Mouse (Mus musculus): ENCODE measurements at regions not wholly inside any gene's neighbourhood (a gene's known extent, or its start where the extent isn't known, plus 50 kb on each side); places are given as distances from the start of the nearest gene placed in this dataset.

GRCm38 (mm10) chr10:91326144-91326655 is 145.1 kb upstream of the Tmpo start:
- no peaks in the 10 kb centered on the region for H3K27me3 ChIP-seq (ENCODE audit: control insufficient read depth, insufficient read depth, low read length)
- ATAC-seq (ENCODE audit: low FRiP score, low read depth) (no peak), DNase-seq (ENCODE audit: low spot score) (no peak)
- no peak for TF ChIP-seq POLR2A (IDR thresholded peaks at IDR 0.05; ENCODE audit: borderline replicate concordance, extremely low read depth, insufficient read depth, insufficient read length)
- H3K4me1 ChIP-seq (ENCODE audit: control insufficient read depth, insufficient read depth, low read length) = no peaks in the 10 kb centered on the region
- WGBS = 74% methylated on average over 8 of the region's 8 CpGs
- H3K27ac ChIP-seq (replicated peaks; ENCODE audit: low read depth, low read length) = no peak overlapping the region
- no peaks in the 10 kb centered on the region for H3K9me3 ChIP-seq (ENCODE audit: control insufficient read depth, low read length)
- no peak overlapping the region for H3K4me3 ChIP-seq (replicated peaks; ENCODE audit: low read length)
- no peak overlapping the region for H3K4me2 ChIP-seq (replicated peaks; ENCODE audit: low read depth, low read length, severe bottlenecking)
- H3K36me3 ChIP-seq (ENCODE audit: control insufficient read depth, insufficient read depth, low read length) = no peaks in the 10 kb centered on the region
- H3K9ac ChIP-seq (ENCODE audit: low read depth, low read length, severe bottlenecking) = no peak overlapping the region

GRCm38 (mm10) chr10:91321226-91321625 is 140.1 kb upstream of the Tmpo start:
- 80% methylated on average over 4 of the region's 4 CpGs for WGBS
- no peak for TF ChIP-seq POLR2A (IDR thresholded peaks at IDR 0.05; ENCODE audit: borderline replicate concordance, extremely low read depth, insufficient read depth, insufficient read length)
- H3K4me1 ChIP-seq (ENCODE audit: control insufficient read depth, insufficient read depth, low read length) = no peaks in the 10 kb centered on the region
- no peak for DNase-seq (ENCODE audit: low spot score)
- no peaks in the 10 kb centered on the region for H3K27me3 ChIP-seq (ENCODE audit: control insufficient read depth, insufficient read depth, low read length)
- H3K4me3 ChIP-seq (replicated peaks; ENCODE audit: low read length) = no peak overlapping the region
- no peaks in the 10 kb centered on the region for H3K9me3 ChIP-seq (ENCODE audit: control insufficient read depth, low read length)
- H3K27ac ChIP-seq (replicated peaks; ENCODE audit: low read depth, low read length) = no peak overlapping the region
- ATAC-seq (ENCODE audit: low FRiP score, low read depth) = no peak
- H3K4me2 ChIP-seq (replicated peaks; ENCODE audit: low read depth, low read length, severe bottlenecking) = no peak overlapping the region
- no peak overlapping the region for H3K9ac ChIP-seq (ENCODE audit: low read depth, low read length, severe bottlenecking)
- no peaks in the 10 kb centered on the region for H3K36me3 ChIP-seq (ENCODE audit: control insufficient read depth, insufficient read depth, low read length)

- Histone ChIP-seq H3K36me3 (ENCODE audit: control insufficient read depth, insufficient read depth, low read length) (no peaks in the 10 kb centered on the region), H3K9ac (ENCODE audit: low read depth, low read length, severe bottlenecking) (no peak overlapping the region), H3K27me3 (ENCODE audit: control insufficient read depth, insufficient read depth, low read length) (no peaks in the 10 kb centered on the region), H3K4me1 (ENCODE audit: control insufficient read depth, insufficient read depth, low read length) (no peaks in the 10 kb centered on the region), H3K4me2 (replicated peaks; ENCODE audit: low read depth, low read length, severe bottlenecking) (no peak overlapping the region), H3K27ac (replicated peaks; ENCODE audit: low read depth, low read length) (no peak overlapping the region), H3K9me3 (ENCODE audit: control insufficient read depth, low read length) (no peaks in the 10 kb centered on the region), H3K4me3 (replicated peaks; ENCODE audit: low read length) (no peak overlapping the region)
- WGBS = 80% methylated on average over 10 of the region's 10 CpGs
- ATAC-seq (ENCODE audit: low FRiP score, low read depth) (no peak), DNase-seq (ENCODE audit: low spot score) (no peak)
- no peak for TF ChIP-seq POLR2A (IDR thresholded peaks at IDR 0.05; ENCODE audit: borderline replicate concordance, extremely low read depth, insufficient read depth, insufficient read length)
Observed at GRCm38 (mm10) chr10:91319442-91320112, 138.5 kb upstream of the Tmpo start.

- DNase-seq (ENCODE audit: low spot score) (no peak), ATAC-seq (ENCODE audit: low FRiP score, low read depth) (no peak)
- Histone ChIP-seq H3K27me3 (ENCODE audit: control insufficient read depth, insufficient read depth, low read length) (no peaks in the 10 kb centered on the region), H3K4me3 (replicated peaks; ENCODE audit: low read length) (no peak overlapping the region), H3K36me3 (ENCODE audit: control insufficient read depth, insufficient read depth, low read length) (no peaks in the 10 kb centered on the region), H3K4me1 (ENCODE audit: control insufficient read depth, insufficient read depth, low read length) (no peaks in the 10 kb centered on the region), H3K4me2 (replicated peaks; ENCODE audit: low read depth, low read length, severe bottlenecking) (no peak overlapping the region), H3K27ac (replicated peaks; ENCODE audit: low read depth, low read length) (no peak overlapping the region), H3K9me3 (ENCODE audit: control insufficient read depth, low read length) (no peaks in the 10 kb centered on the region), H3K9ac (ENCODE audit: low read depth, low read length, severe bottlenecking) (no peak overlapping the region)
- WGBS = 83% methylated on average over 1 of the region's 1 CpGs
- no peak for TF ChIP-seq POLR2A (IDR thresholded peaks at IDR 0.05; ENCODE audit: borderline replicate concordance, extremely low read depth, insufficient read depth, insufficient read length)
Observed at GRCm38 (mm10) chr10:91314441-91314840, 133.3 kb upstream of the Tmpo start.

- Histone ChIP-seq H3K4me1 (ENCODE audit: control insufficient read depth, insufficient read depth, low read length) (no peaks in the 10 kb centered on the region), H3K27me3 (ENCODE audit: control insufficient read depth, insufficient read depth, low read length) (no peaks in the 10 kb centered on the region), H3K9me3 (ENCODE audit: control insufficient read depth, low read length) (no peaks in the 10 kb centered on the region), H3K36me3 (ENCODE audit: control insufficient read depth, insufficient read depth, low read length) (no peaks in the 10 kb centered on the region), H3K27ac (replicated peaks; ENCODE audit: low read depth, low read length) (no peak overlapping the region), H3K4me3 (replicated peaks; ENCODE audit: low read length) (no peak overlapping the region), H3K9ac (ENCODE audit: low read depth, low read length, severe bottlenecking) (no peak overlapping the region), H3K4me2 (replicated peaks; ENCODE audit: low read depth, low read length, severe bottlenecking) (no peak overlapping the region)
- ATAC-seq (ENCODE audit: low FRiP score, low read depth) (no peak), DNase-seq (ENCODE audit: low spot score) (no peak)
- no peak for TF ChIP-seq POLR2A (IDR thresholded peaks at IDR 0.05; ENCODE audit: borderline replicate concordance, extremely low read depth, insufficient read depth, insufficient read length)
- WGBS = 49% methylated on average over 3 of the region's 3 CpGs
Observed at GRCm38 (mm10) chr10:91313316-91313715, 132.2 kb upstream of the Tmpo start.

Data from limb, embryonic 14.5 days (tissue).